Mouse (Mus musculus) midbrain, postnatal 0 days (tissue): ENCODE results near the gene Chrm4. TPM values are rescaled to one million over a fixed set of nuclear protein-coding genes. Genes with fewer than 3 reads are reported as not detected.

Experiments
- ATAC-seq: fragments of 200-750 bp; cut with Nextera tagmentation; 2 replicates; pipeline ENCODE4 v1.8.0; 2017; ENCODE audit warnings: moderate number of reproducible peaks, mild to moderate bottlenecking, moderate TSS enrichment, moderate library complexity; ENCODE audit not compliant: low FRiP score
- DNase-seq: peaks from one replicate; pipeline ENCODE4 v3.0.0-alpha.2; 2015; ENCODE audit warnings: low spot score
- H3K27ac ChIP-seq: fragments of 300-500 bp; sonication (generic); 2 replicates; pipeline ENCODE4 v1.5.1; 2014; ENCODE audit warnings: low read depth, mild to moderate bottlenecking, low read length, mixed read lengths
- H3K27me3 ChIP-seq: fragments of 300-500 bp; sonication (generic); 2 replicates; pipeline ENCODE4 v1.6.1; 2014; ENCODE audit warnings: low read length, control low read depth, mixed read lengths; ENCODE audit not compliant: insufficient read depth
- H3K36me3 ChIP-seq: fragments of 300-500 bp; sonication (generic); 2 replicates; pipeline ENCODE4 v1.6.1; 2014; ENCODE audit warnings: low read length, control low read depth, mixed read lengths; ENCODE audit not compliant: insufficient read depth
- H3K4me1 ChIP-seq: fragments of 300-500 bp; sonication (generic); 2 replicates; pipeline ENCODE4 v1.6.1; 2014; ENCODE audit warnings: mild to moderate bottlenecking, control low read depth, antibody characterized with exemption, low read length, mixed read lengths; ENCODE audit not compliant: insufficient read depth
- H3K4me2 ChIP-seq: fragments of 300-500 bp; sonication (generic); 2 replicates; pipeline ENCODE4 v1.6.1; 2014; ENCODE audit warnings: low read depth, mild to moderate bottlenecking, low read length, mixed read lengths; ENCODE audit not compliant: poor library complexity, severe bottlenecking
- H3K4me3 ChIP-seq: fragments of 300-500 bp; sonication (generic); 2 replicates; pipeline ENCODE4 v1.5.1; 2014; ENCODE audit warnings: low read depth, mild to moderate bottlenecking, low read length, moderate library complexity
- H3K9ac ChIP-seq: fragments of 300-500 bp; sonication (generic); replicated peaks from 2 replicates; pipeline ENCODE4 v1.6.1; 2014; ENCODE audit warnings: mild to moderate bottlenecking, low read length, moderate library complexity, mixed read lengths; ENCODE audit not compliant: poor library complexity, severe bottlenecking
- H3K9me3 ChIP-seq: fragments of 300-500 bp; sonication (generic); 2 replicates; pipeline ENCODE4 v1.6.1; 2016; ENCODE audit warnings: low read length, control low read depth
- CTCF ChIP-seq: IDR thresholded peaks from 2 replicates; pipeline ENCODE4 v1.5.1; 2016; ENCODE audit warnings: antibody characterized with exemption, mild to moderate bottlenecking
- WGBS: fragments of 180-500 bp; shearing (Covaris S2); extraction: QIAGEN DNeasy Blood & Tissue Kit; methylation state at CpG from one replicate; pipeline ENCODE4 v1.1.7; 2014; 5-methylcytosine and 5-hydroxymethylcytosine counted together
- polyA plus RNA-seq: library from polyadenylated mRNA; unstranded; fragments of >200 nt; fragmentation: Nextera tagmentation; extraction: Ambion mirVana; gene quantifications from 2 replicates; pipeline ENCODE4 v1.2.1, GENCODE M21; 2015
- total RNA-seq: library from RNA; depleted of rRNA; stranded (reverse); fragments of >200 nt; gene quantifications from 2 replicates; pipeline ENCODE4 v1.2.3, GENCODE M21; 2014

Gene Chrm4
- total and polyA plus RNA-seq, 2 experiments from 2014 or later, result 0.25 to 1.8 TPM

- 0 out of 2 replicates have a peak, but pooled peaks cover 4% of the 10 kb centered on the region for H3K4me1 ChIP-seq
- no peak overlapping the region for H3K4me2 ChIP-seq
- DNase-seq (peak; percentile 82), ATAC-seq (peak; percentile 73)
- no peak overlapping the region for H3K9ac ChIP-seq
- H3K36me3 ChIP-seq, result peaks cover 18% of the 10 kb centered on the region
- 50% methylated on average over 13 of the region's 13 CpGs for WGBS
- H3K9me3 ChIP-seq, result no peaks in the 10 kb centered on the region
- peak; percentile 95 for TF ChIP-seq CTCF
- no peak overlapping the region for H3K4me3 ChIP-seq
- no peak overlapping the region for H3K27ac ChIP-seq
- H3K27me3 ChIP-seq, result no peaks in the 10 kb centered on the region
These were observed 17.3 kb downstream of the Chrm4 start for GRCm38 (mm10) chr2:91944170-91944950.

DNA sequence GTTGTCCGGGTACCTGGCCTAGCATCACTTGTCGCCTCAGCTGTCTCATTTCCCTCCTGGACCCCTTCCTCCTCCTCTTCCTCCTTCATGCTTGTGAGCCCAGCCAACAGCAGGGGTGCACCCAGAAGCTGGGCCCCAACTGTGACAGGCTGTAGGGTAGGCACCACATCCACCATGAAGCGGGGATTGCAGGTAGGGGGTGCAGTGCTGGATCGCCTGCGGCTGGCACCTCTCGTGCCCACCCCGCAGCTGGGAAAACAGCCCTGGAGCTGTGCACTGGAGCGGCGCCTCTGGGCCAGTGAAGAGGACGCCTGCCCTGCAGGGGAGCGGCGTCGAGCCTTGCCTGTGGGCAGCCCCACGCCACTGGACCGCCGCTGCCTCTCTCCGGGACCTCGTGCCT, 18.4 kb downstream of the Chrm4 start, which contains the start of gene Gm9821:
Gene Gm9821, plus strand, starts transcription at position 221 of the 400 bp plus-strand sequence.
- no peak for TF ChIP-seq CTCF
- Histone ChIP-seq H3K4me1 (0 out of 2 replicates have a peak, but pooled peaks cover 14% of the 10 kb centered on the region), H3K4me3 (no peak within 1 kb of the TSS), H3K36me3 (peaks cover 7% of the 10 kb centered on the region), H3K27ac (no peak within 1 kb of the TSS), H3K9me3 (no peaks in the 10 kb centered on the region), H3K9ac (no peak within 1 kb of the TSS), H3K4me2 (no peak within 1 kb of the TSS), H3K27me3 (no peaks in the 10 kb centered on the region)
- ATAC-seq (no peak), DNase-seq (no peak)
- 83% methylated on average over 18 of the region's 18 CpGs for WGBS

DNA sequence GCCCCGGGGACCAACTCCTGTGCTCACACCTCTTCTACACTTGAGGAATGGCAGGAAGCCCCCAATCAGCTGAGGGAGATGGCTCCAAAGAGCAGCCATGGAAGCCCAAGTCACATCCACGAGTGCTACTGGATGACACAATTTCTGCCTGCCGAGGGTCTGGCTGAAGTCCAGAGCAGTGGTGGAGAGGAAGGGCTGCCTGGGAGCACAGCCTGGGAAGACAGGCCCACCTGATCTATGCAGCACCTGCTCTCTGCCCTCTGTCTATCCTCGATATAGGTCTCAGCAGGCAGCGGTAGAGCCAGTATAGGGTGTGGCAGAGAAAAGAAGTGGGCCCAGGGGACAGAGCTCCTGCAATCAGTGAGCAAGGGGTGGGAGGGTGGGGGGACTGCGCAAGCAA, 19.8 kb downstream of the Chrm4 start:
- peaks cover 5% of the 10 kb centered on the region; the same call in 1 of the 2 replicates for H3K36me3 ChIP-seq
- no peak overlapping the region for H3K9ac ChIP-seq
- H3K9me3 ChIP-seq, result no peaks in the 10 kb centered on the region
- no peak overlapping the region for H3K4me2 ChIP-seq
- DNase-seq (no peak), ATAC-seq (no peak)
- TF ChIP-seq CTCF, result no peak
- 62% methylated on average over 6 of the region's 6 CpGs for WGBS
- H3K4me3 ChIP-seq, result no peak overlapping the region
- no peaks in the 10 kb centered on the region for H3K27me3 ChIP-seq
- 0 out of 2 replicates have a peak, but pooled peaks cover 14% of the 10 kb centered on the region for H3K4me1 ChIP-seq
- no peak overlapping the region for H3K27ac ChIP-seq

DNA sequence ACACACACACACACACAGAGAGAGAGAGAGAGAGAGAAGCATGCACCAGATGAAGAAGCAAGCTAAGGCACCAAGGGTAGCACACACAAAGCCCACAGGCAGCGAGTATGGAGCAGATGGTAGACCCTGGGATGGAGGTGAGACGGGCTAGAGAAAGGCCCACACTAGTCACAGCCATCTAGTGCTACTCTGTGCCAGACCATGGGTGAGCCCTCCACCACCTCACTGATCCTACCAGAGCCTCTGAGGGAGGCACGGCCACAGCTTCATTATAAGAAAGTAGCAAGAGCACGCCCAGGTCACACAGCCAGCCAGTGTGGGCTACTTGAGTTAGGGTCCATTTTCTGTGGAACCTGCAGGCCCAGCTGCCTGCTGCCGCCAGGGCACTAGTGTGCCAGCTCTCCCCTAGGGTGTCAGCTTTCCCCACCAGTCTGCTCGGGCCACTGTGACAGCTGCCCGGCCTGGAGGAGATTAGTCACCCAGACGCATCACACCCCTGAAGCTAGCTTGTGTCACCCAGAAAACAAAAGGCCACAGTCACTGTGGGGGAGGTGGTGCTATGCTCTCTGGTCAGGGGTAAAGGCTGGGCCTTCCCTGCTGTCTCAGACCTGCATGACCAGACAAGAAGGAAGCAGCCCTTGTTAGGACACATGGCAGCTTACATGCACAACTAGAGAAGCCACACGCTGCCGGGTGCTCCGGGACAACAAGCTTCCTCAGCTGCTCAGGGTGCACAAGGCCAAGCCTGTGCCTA, 20.5 kb downstream of the Chrm4 start:
- H3K36me3 ChIP-seq, result no peaks in the 10 kb centered on the region; the same call in 1 of the 2 replicates
- no peak overlapping the region for H3K9ac ChIP-seq
- no peak overlapping the region for H3K4me2 ChIP-seq
- no peak for TF ChIP-seq CTCF
- WGBS, result 48% methylated on average over 11 of the region's 11 CpGs
- H3K4me3 ChIP-seq, result no peak overlapping the region
- H3K4me1 ChIP-seq, result 0 out of 2 replicates have a peak, but pooled peaks cover 14% of the 10 kb centered on the region
- no peaks in the 10 kb centered on the region for H3K9me3 ChIP-seq
- DNase-seq (no peak), ATAC-seq (no peak)
- H3K27me3 ChIP-seq, result no peaks in the 10 kb centered on the region
- no peak overlapping the region for H3K27ac ChIP-seq

- Histone ChIP-seq H3K4me3 (no peak overlapping the region), H3K4me2 (no peak overlapping the region), H3K9me3 (no peaks in the 10 kb centered on the region), H3K36me3 (no peaks in the 10 kb centered on the region; the same call in 1 of the 2 replicates), H3K27me3 (no peaks in the 10 kb centered on the region), H3K4me1 (0 out of 2 replicates have a peak, but pooled peaks cover 14% of the 10 kb centered on the region), H3K9ac (no peak overlapping the region), H3K27ac (no peak overlapping the region)
- no peak for TF ChIP-seq CTCF
- ATAC-seq (no peak), DNase-seq (no peak)
- WGBS, result 84% methylated on average over 6 of the region's 6 CpGs
These were observed 21.1 kb downstream of the Chrm4 start for GRCm38 (mm10) chr2:91948151-91948509.
